Mouse (Mus musculus): ENCODE results near the gene Srsf12.
A peak's percentile ranks its signal among the peaks of the same experiment; 100 is the strongest.

Gene Srsf12

GRCm38 (mm10) chr4:33248915-33249314, 40.1 kb downstream of the Srsf12 start:
- no peak for DNase-seq (ENCODE audit: low read depth, low spot score)

- DNase-seq (ENCODE audit: low read depth, low spot score), result peak; percentile 24
Observed at GRCm38 (mm10) chr4:33249716-33250230, 41.0 kb downstream of the Srsf12 start.

DNA sequence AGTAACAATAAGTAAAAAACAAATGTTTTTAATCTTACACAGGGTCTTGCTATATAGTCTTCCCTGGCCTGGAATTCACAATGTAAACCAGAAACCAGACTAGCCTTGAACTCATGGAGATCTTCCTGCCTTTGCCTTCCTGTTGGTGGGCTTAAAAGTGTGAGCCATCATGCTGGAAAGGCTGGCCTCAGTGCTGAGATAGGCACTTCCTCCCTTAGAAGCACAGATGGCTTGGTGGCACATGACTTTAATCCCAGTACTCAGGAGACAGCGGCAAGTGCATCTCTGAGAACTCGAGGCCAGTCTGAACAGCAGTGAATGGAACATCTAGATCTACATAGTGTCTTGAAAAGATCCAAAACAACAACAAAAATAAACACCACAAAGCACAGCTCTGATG, 42.1 kb downstream of the Srsf12 start:
- DNase-seq (ENCODE audit: low read depth, low spot score), result no peak

DNA sequence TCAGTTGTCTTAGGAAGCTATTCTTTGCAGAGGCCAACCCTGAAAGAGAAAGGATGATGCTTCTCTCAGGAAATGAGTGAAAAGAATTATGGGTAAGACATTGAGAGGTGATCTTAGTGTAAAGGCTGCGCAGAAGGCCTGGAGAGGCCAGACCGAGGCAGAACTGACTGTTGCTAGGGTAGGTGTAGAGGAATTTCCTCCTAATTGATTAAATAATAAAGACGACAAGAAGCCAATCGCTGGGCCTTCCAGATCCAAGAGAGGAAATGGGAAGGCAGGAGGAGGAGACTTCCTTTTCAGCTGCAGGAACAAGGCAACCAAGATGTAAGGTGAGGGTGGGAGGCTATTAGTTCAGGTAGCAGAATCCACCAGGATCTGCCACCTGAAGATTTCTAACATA, 45.9 kb downstream of the Srsf12 start:
- no peak for DNase-seq (ENCODE audit: low read depth, low spot score)

- peak; percentile 81 for DNase-seq (ENCODE audit: low read depth, low spot score)
Observed at GRCm38 (mm10) chr4:33257263-33257964, 48.6 kb downstream of the Srsf12 start.

DNA sequence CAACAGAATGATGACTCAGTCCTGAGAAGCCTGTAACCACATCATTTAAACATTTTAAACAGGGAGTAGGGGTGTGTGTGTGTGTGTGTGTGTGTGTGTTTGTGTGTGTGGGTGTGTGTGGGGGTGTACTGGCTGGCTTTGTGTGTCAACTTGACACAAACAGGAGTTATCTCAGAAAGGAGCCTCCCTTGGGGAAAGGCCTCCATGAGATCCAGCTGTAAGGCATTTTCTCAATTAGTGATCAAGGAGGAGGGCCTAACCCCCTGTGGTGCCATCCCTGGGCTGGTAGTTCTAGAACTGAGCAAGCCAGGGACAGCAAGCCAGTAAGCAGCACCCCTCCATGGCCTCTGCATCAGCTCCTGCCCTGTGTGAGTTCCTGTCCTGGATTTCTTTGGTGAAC, 51.5 kb downstream of the Srsf12 start:
- DNase-seq (ENCODE audit: low read depth, low spot score), result peak; percentile 59

- peak; percentile 99 for DNase-seq (ENCODE audit: low read depth, low spot score)
Observed at GRCm38 (mm10) chr4:33261311-33261753, 52.5 kb downstream of the Srsf12 start.

- peak; percentile 12 for DNase-seq (ENCODE audit: low read depth, low spot score)
Observed at GRCm38 (mm10) chr4:33262897-33263296, 54.1 kb downstream of the Srsf12 start.

DNA sequence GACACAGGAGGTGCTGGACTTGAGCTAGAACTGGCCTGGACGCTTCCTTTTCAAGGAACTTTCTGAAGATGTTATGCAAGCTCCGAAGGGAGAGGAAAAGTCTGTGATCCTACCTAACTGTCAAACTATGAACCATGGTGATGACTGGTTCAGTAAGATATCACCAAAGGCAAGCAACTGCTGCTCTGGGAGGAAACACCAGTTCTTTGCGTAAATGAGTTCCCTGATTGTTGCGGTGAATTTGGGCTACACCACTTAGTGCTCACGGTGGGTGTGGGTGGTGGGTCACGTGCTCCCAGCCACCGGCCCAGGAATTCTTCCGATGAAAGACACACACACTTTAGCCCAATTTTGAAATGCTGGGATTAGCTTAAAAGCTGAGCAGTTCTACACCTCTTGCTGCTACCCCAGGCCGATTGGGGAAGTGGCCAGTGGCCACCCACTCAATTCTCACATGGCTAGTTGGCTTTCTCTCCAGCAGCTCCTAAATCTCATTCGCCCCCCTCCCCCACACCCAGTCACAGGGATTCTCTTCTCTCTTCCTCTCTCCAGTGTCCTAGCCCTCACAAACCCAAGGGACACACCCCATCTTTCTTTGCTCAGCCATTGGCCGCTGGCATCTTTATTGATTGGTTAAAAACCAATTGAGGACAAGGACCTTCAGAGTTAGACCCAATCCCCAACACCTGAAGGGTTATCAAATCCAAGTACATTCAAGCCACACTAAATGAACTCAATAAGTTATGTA, 56.4 kb downstream of the Srsf12 start:
- DNase-seq (ENCODE audit: low read depth, low spot score), result no peak

DNA sequence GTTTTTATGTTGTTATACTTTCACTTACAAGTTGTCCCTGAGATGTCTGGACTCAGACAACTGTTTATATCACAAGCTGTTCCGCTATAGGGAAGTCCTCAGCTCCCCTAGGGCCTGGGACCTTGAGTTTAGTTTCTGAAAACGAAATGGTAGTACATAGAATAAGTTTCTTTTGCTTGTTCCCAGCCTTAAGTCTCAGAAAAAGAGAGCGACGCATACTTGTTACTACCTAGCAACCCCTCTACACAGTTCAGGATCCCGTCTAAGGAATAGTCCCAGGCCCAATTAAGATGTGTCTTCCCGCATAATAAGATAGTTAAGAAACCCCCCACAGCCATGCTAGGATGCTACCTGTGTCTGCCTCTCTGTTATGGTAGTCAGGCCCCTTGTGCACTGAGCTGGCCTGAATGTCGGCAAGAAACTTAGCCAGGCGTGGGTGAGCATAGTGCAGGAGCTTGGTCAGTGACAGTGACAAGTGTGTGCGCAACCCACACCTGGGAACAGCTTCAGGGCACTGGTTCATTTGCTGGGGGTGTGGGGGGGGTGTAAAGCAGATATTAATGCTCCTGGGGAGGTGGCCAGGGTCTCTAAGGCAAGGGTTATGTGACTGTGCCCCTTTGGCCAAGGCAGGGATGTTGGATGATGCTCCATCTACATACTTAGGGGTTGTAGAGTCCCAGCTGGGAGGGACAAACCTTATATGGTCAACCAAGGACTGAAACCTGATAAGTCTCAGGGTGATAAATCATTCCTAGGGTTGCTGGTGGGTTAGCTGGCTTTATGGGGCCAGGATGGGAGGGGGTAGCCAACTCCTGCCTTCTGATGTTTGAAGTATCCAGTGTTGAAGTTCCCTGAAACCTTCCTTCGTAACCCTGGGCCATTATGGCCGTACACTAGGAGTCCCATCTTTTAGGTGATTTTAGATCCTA, 61.9 kb downstream of the Srsf12 start:
- no peak for DNase-seq (ENCODE audit: low read depth, low spot score)

- DNase-seq (ENCODE audit: low read depth, low spot score), result peak; percentile 19
Observed at GRCm38 (mm10) chr4:33273437-33273836, 64.6 kb downstream of the Srsf12 start.

DNA sequence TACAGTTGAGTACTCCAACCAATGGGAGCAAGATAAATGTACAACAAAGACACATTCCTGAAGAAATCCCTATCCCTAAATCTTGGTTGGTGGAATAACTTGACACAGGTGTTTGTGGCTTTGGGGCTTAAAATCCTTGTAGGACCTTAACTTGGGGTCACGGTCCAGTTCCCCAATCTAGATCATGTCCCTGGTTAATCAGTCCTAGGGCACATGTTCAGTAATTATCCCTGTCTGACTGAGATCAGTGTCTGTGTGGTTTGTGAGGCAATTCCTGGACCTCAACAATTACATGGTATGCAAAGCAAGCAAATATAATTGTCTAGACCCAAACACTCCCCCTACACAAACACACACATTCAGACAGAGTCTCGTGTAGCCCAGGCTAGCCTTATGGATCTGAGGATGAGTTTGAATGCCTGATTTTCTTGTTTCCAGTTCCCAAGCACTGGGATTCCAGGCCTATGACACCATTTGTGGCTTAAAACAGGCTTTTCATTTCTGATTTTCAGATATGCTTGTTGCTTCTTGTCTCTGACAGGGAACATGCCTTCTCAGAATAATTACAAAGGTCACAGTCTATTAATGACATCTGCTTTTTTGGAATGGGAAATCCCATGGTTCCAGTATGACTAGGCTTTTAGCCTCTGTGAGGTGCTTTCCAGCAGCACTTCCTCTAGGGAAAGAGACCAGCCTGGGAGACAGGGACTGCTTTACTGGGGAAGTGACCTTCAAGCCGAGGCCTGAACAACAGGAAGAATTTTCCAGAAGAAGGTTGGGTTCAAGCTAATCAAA, 73.3 kb downstream of the Srsf12 start:
- peak; percentile 28 for DNase-seq (ENCODE audit: low read depth, low spot score)
